Mouse (Mus musculus): ENCODE data around the gene Ttll11. TPM values are rescaled to one million over a fixed set of nuclear protein-coding genes. Genes with fewer than 3 reads are reported as not detected.

The Ttll11 gene
- total RNA-seq, 2 experiments from 2014 or later: 30.5 to 30.7 TPM

DNA sequence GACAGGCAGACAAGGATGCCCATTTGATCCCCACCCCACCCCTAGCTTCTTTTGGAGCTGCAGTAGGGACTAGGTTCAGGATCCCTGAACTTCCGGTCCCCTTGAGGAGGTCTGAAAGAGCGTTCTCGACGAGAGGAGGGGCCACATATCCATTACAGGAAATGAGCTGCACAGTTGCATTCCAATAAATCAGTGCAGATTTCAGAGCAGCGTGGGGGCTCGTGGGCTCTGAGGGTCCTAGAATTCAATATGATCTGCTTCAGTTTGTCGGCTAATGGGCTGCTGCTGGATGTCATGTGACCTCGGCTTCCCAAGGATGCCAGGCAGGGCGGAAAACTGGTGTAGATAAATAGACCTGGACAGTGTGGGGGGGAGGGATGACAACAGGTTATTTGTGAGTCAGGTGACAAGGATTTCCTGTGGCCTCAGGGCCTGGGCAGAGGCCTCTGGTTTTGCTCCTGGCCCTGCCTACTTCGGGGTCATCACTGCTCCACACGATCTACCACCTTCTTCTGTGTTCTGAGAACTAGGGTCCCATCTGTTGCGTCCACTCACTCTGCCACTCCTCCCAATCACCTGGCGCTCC, 240.0 kb downstream of the Ttll11 start:
- no peak for DNase-seq (ENCODE audit: extremely low spot score in 1 of 2, low spot score in 1 of 2)

- no peak for DNase-seq (ENCODE audit: extremely low spot score in 1 of 2, low spot score in 1 of 2)
Observed at GRCm38 (mm10) chr2:35737467-35738027, 242.2 kb downstream of the Ttll11 start.

GRCm38 (mm10) chr2:35736061-35736460, 243.7 kb downstream of the Ttll11 start:
- DNase-seq (ENCODE audit: extremely low spot score in 1 of 2, low spot score in 1 of 2): no peak

GRCm38 (mm10) chr2:35735001-35735400, 244.7 kb downstream of the Ttll11 start:
- DNase-seq (ENCODE audit: extremely low spot score in 1 of 2, low spot score in 1 of 2): no peak

- DNase-seq (ENCODE audit: extremely low spot score in 1 of 2, low spot score in 1 of 2): no peak
Observed at GRCm38 (mm10) chr2:35731671-35732449, 247.9 kb downstream of the Ttll11 start.

DNA sequence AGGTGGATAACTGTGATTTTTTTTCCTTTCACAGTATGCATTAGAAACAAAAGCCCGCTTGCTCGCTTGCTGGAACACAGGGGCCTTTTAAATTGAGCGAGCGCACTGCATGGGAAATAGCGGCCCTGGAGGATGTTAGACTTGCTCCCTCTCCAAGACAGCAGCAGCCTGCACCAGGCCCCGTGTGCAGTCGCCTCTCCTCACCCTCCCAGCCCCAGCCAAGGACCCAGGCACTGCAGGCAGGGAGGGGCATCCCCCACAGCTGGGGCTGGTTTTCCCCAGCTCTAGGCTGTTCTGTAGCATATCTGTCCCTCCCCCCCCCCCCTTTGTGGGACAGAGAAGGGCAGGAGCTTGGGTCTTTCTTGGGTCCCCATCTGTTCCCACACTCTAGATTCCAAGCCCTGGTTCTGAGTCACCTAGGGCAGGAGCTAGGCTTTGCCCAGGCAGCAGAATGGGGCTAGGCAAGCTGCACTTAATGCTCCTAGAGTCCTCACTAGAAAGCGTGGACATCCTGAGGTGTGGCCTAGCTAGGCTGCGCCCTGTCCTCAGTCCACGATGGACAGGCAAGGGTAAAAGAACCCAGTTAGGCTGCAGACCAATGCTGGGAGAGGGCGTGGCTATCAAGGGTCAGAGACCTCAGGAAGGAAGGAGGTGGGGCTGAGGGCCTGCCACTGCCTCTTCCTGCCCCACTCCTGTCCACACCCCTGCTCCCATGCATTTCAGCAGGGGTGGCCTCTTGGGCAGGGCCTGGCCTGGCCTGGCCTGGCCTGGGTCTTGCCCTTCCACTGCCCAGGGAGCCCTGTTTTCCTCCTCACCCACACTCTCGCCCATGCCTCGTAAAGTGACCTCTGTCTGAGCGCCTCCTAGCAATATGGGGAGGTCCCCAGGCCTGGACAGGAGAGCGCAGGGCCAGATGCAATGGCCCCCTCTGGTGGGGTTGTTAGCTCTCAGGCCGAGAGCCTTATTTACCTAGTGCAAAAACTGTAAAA, 250.3 kb downstream of the Ttll11 start:
- no peak for DNase-seq (ENCODE audit: extremely low spot score in 1 of 2, low spot score in 1 of 2)

DNA sequence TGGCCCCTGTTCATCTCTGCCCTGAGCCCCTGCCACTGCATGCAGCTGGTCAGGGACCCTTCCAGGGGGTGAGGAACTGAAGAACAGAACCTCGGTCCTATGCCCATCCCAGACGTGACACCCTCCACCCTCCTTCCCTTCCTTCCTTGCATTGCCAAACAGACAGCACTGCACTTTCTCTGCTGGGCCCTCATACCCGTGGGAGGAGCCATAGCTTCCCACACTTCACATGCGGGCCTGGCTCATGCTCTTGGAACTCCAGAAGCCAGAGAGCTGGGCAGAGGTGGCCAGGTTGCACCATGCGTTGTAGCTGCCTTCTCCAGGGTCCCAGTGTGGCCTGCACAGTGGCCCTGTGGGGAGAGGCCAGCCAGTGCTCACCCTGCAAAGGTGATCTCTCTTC, 251.1 kb downstream of the Ttll11 start:
- no peak for DNase-seq (ENCODE audit: extremely low spot score in 1 of 2, low spot score in 1 of 2)

DNA sequence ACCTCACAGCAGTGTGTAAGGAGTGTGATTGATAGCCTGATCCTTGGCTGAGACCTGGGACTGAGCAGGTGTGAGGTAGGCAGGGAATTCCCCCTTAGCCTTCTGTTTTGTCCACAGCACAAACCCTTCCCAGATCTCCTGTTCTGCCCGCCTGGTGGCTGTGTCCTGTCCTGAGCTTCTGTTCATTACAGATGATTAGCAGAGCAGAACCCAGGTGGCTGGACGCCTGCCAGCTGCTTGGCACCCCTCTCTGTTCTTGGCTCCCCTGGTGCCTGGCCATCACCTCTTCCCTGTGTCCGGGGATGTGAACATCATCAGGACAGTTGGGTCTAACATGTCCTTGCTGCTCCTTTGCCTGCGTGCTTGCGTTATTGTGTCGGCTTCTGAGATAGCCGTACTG, 256.0 kb downstream of the Ttll11 start:
- no peak for DNase-seq (ENCODE audit: extremely low spot score in 1 of 2, low spot score in 1 of 2)

DNA sequence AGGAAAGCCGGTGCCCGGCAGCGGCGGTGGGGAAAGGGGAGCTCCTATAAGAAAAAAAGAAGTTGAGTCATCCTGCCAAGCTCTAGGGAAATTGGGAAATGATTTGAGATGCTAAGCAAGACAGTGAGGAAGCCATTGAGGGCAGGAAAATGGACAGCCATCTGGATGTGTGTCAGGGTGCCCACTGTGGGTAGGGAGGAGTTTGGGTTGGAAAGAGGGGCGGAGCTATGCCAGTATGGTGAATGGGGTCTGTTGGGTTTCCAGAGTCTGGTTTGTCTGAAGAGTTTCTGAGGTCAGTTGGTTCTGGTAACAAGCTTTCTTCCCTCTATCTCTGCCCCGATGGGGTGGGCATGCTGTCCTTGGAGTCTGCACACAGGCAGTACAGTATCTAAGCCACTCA, 256.4 kb downstream of the Ttll11 start:
- DNase-seq (ENCODE audit: extremely low spot score in 1 of 2, low spot score in 1 of 2): no peak

DNA sequence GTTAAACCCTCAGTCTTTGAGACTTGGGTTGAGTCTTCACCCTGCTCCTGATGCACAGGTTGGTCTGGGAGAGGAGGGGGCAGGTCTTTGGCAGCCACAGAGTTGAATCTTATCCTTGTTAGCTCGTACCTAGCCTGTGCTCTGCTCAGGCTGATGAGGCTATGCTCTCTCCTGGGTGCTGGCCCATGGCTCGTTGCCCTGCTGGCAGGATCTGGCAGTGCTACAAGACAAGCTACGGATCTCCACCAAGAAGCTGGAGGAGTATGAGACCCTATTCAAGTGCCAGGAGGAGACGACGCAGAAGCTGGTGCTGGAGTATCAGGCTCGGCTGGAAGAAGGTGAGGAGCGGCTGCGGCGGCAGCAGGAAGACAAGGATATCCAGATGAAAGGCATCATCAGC, 256.9 kb downstream of the Ttll11 start:
- DNase-seq (ENCODE audit: extremely low spot score in 1 of 2, low spot score in 1 of 2): no peak

GRCm38 (mm10) chr2:35720956-35721355, 258.8 kb downstream of the Ttll11 start:
- DNase-seq (ENCODE audit: extremely low spot score in 1 of 2, low spot score in 1 of 2): no peak

DNA sequence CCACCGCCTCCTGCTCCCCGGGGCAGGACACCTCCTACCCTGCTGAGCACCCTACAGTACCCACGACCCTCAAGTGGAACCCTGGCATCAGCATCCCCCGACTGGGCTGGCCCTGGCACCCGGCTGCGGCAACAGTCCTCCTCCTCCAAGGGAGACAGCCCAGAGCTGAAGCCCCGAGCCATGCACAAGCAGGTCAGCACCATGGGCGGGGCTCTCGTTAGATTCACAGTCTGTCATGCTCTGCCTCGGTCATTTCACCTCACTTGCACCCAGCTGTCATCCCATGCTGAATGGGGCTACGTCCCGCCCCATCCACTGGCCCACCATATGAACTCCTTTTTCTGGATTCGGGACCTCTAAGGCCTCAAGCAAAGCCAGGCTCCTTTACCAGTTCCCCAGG, 259.2 kb downstream of the Ttll11 start:
- no peak for DNase-seq (ENCODE audit: extremely low spot score in 1 of 2, low spot score in 1 of 2)

GRCm38 (mm10) chr2:35720104-35720503, 259.6 kb downstream of the Ttll11 start:
- no peak for DNase-seq (ENCODE audit: extremely low spot score in 1 of 2, low spot score in 1 of 2)

DNA sequence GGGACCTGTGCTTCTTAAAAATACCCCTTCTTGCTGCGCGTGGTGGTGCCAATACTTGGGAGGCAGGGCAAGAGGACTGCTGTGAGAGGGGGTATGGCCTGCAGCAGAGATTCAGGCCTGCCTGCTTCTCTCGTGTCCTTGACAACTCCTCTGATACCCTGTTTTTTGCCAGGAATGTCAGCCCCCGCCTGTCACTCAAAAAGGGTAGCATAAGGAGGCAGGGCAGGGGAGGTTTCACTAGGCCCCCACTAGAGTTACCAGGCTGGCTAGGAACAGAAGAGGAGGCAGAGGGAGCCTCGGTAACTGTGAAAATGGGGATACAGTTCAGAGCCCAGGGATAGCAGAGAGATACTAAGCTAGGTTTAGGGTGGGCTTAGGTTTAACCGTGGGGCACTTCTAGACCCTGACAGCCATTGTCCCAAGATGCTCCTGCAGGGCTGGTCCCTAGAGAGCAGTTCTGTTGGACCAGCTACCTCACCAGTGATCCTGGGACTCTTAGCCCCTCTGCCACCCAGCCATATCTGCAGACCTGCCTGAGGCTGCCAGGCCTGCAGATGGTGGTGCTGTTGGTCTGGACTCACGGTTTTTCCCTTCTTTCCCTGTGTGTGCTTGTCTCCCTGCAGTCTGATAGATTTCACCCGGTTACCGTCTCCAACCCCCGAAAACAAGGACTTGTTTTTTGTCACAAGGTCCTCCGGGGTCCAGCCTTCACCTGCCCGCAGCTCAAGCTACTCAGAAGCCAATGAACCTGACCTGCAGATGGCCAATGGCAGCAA, 260.3 kb downstream of the Ttll11 start:
- no peak for DNase-seq (ENCODE audit: extremely low spot score in 1 of 2, low spot score in 1 of 2)

- DNase-seq (ENCODE audit: extremely low spot score in 1 of 2, low spot score in 1 of 2): no peak
Observed at GRCm38 (mm10) chr2:35718662-35719061, 261.1 kb downstream of the Ttll11 start.

DNA sequence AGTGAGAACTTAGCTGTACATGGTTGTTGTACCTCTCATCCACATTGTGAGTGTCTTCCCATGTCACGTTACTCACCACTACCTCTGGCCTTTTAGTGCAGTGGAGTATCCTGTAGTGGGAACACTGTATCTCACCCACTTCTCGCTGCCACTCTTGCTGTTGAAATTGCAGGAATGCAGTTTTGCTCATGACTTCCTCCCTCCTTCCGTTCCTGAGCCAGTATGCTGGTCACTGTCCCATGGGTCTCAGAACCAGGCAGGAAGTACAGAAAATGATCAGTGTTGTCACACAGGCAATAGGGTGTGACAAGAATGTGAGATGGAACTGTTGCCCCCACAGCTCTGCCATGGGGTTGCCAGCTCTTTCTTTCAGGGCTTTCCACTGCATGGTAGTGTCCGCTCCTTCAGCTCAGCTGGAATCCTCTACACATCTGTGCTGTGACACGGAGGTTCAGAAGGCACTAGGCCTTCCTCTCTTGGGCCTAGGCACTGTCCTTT, 261.7 kb downstream of the Ttll11 start:
- DNase-seq (ENCODE audit: extremely low spot score in 1 of 2, low spot score in 1 of 2): no peak

DNA sequence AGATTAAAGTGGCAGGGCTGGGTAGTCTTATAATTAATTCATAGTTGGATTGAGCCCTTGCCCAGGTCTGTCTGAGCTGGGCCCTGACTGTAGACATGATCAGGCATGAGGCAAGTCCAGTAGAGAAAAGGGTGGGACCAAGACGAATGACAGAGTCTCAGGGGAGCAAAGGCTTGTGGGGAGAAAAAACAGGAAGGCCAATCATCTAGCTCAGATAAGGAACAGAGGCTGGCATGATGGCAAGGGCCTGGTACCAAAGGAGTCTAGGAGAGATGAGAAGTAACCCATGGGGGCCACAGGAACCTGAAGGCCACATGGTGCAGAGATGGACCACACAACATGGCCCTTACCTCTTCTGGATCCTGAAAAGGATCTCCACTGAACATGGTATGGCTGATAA, 263.5 kb downstream of the Ttll11 start:
- no peak for DNase-seq (ENCODE audit: extremely low spot score in 1 of 2, low spot score in 1 of 2)

DNA sequence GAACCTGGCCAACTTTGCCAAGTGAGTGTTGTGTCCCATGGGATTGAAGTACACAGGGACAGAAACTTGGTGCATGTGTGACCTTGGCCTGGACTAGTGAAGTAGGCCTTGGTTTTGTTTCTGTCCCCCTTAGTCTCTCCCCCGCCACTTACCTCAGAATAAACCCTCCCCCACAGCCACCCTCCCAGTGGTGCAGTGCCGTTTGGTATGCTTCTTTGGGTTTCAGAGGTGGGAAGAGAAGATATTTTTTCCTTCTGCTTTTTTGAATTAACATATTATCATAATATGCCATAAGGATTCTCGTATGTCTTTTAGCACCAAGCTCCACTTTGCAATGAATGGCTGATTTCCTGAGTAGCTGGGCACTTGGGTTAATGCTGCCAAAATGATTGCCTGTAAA, 264.2 kb downstream of the Ttll11 start:
- no peak for DNase-seq (ENCODE audit: extremely low spot score in 1 of 2, low spot score in 1 of 2)

DNA sequence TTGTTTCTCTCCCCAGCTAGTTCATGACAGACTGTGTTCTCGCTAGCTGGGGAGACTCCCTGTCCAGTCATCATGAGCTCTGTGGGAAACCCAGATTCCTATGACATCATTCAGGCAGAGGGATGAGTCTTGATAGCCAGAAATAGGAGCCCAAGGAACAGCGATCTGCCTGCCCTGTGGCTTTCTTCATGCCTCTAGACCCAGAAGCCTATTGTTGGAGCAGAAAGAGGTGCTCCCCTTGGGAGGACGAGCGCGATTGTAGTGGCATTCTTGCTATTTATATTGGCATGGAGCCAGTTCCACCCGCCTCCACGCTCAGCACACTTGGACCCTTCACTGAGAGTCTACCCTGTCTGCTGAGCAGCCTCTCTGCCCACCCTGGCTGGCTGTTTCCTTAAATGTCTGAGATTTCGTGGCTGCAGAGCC, 265.0 kb downstream of the Ttll11 start:
- no peak for DNase-seq (ENCODE audit: extremely low spot score in 1 of 2, low spot score in 1 of 2)

- no peak for DNase-seq (ENCODE audit: extremely low spot score in 1 of 2, low spot score in 1 of 2)
Observed at GRCm38 (mm10) chr2:35713460-35713859, 266.3 kb downstream of the Ttll11 start.

Measured in layer of hippocampus, postnatal 25 days (tissue).